Mouse (Mus musculus) bone marrow, adult 2 months (tissue): ENCODE measurements around the gene Galnt10.

Experiments used
- CTCF ChIP-seq: fragments of 200-500 bp; IDR thresholded peaks from 2 replicates; pipeline ENCODE4 v1.5.1; 2011; ENCODE audit warnings: low read length, control low read depth; ENCODE audit not compliant: control insufficient read depth, insufficient read depth
- POLR2A ChIP-seq: fragments of 200-500 bp; IDR thresholded peaks from 2 replicates; pipeline ENCODE4 v1.6.1; 2011; ENCODE audit warnings: low read depth, mild to moderate bottlenecking, control low read depth, low read length, borderline replicate concordance; ENCODE audit not compliant: control insufficient read depth

- TF ChIP-seq CTCF (no peak), POLR2A (no peak)
These were observed 167.0 kb downstream of the Galnt10 start for GRCm38 (mm10) chr11:57812212-57812611.
